Mouse (Mus musculus) cerebellum, postnatal 10 days (tissue): ENCODE data around the gene Gm20518.

Experiments
- DNase-seq, 2 experiments: peaks; one replicate each; pipeline ENCODE4 v3.0.0; 2021; ENCODE audit warnings: mixed read lengths in 2 of 2

Gm20518 gene

DNA sequence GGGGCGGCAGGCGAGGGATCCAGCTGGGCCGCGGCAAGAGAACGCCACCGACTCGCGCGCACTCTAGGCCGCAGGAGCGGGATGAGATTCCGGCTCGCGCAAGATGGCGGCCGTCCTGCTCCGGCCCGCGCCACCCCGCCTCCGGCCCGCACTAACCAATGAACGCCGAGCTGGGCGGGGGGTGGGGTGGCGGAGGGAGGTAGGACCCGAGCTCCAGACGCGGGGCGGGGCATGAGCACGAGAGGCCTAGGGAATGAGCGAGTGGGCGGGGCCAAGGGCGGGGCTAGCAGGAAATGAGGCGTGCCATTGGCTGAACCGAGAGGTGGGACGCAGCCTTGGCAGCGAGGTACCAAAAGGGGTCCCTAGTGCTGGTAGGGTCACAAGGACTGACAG lies at the start of gene Gm20518:
TSS of gene Gm20518 (minus strand) at position 105 of the 393 bp plus-strand sequence.
- peak; percentile 100 for DNase-seq

DNA sequence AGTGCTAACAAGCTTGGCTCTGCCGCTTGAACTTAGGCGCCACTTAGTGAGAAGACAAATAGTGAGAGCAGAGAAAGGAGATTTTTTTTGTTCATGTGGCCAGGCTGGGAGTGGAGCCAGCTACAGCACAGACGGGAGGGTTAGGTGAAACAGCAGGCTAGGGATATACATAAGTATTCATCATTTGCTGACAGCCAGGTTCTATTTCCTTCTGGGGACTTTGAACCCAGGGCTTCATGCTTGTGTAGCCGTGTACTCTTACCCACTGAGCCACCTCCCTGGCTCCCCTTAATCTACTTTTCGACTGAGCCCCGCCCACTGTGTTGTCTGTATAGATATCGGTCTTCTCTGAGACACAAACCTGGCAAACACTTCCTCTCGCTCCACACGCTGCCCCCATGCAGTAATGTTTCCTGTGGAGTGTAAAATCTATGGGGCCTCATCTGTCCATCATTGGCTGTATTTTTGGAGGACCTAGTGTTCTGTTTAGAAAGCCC lies 47.8 kb upstream of the Gm20518 start:
- DNase-seq = peak in 1 of 2 experiments; percentile 43

DNA sequence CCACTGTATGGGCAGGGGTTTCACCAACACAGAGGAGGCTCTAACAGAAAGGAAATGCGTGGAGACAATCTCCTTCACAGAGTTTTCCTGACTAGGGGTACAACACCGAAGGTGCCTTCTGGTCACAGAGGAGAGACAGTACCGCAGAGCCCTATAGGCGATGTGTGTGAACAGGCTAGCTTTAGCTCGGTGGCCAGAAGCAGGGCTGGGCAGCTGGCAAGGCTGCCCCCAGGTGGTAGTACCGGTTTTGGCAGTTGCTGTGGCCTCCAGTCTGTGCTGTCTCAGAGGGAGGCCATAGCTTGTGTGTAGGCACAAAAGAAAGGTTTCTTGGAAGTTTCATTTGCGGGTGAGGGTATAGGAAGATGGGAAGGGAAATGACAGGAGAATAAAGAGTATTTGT lies 47.4 kb upstream of the Gm20518 start:
- DNase-seq = peak; percentile 77 to 83

DNA sequence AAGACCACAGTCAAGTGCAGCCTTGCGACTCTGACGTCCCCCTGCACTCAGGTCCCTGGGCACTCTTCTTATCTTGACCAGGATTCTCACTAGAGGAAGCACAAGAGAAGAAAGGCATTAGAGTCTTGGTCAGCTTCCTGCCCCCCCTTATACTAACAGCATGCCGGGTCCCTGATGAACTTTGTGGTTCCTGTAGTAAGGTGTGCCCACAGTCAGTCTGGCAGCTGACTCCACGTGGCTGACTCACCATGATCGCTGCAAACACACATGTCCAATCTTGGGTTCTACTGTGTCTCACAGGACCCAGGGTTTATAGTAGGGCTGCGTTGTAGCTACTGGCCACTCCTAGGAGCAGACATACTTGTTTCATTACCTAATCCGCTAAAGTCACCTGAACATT lies 46.7 kb upstream of the Gm20518 start:
- DNase-seq = no peak

DNA sequence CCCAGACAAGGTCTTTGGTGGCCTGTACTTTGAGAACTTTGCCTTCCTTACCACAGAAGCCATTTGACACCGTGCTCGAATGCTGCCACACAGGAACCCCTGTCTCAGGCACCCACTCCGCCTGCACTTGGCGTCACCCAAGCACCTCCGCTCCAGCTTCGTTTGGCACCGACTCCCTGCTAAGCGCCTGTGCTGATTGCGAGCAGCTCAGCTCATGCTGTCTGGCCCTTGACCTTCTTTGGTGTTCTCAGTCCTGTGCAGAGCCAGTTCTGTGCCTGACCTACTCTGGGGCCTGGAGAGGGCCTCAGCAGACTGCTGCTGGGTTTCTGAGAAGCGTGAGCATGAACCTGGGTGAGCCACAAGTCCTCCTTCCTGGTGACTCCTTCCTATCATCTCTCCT lies 45.3 kb upstream of the Gm20518 start:
- DNase-seq = no peak

DNA sequence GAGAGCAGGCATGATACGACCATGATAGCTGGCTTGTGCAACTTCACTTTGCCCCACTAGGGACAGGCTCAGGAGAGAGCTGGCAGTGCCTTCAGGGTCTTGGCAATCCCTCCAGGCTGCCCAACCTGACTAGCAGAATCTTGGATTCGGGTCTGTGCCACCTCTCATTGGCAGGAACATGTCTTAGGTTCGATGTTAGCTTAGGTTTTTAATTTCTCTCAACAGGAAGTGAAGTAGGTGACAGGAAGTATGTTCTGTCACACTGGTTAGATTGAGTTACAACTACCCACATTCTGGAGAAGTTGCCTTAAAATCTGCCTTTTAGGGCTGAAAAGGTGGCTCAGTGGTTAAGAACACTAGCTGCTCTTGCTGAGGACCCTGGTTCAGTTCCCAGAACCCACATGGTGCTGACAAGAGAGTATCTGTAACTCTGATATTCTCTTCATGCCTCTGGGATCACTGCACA lies 43.0 kb upstream of the Gm20518 start:
- DNase-seq = no peak

DNA sequence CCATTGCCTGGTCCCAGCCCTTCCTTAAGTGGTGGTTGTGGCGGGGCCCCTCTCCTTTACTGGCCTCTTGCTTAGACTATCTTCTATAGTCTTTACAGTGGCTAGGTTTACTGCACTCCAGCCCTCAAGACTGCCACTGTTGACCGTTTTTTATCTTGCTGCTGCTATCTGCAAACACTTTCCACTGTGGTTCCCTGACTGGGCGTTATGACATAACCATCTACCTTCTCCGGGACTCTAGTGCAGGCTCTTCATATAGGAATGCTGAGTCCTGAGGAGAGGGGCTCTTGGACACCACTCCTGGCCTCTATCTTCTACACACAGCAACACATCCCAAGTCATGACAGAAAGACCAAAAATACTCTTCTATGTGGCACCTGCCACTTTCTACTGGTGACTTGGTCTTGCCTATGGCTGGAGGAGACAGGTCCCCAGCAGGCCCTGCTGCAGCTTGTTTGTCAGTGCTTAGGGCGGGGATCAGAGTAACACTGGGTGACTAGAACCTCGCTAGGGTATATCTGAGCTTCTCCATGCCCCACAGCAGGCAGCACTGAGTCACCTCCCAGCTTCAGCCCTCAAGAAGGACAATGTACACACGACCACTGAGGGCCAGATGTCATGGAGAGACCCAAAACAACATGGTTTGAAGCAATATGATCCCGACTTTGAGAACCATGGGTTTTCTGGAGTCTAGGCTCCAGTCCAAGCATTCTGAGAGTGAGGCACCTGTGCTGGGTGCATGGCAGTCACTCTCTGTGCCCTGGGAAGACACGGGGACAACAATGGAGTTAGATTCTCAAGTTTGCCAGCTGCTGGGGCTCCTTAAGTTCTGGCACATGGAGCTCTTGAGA lies 42.3 kb upstream of the Gm20518 start:
- DNase-seq = no peak

DNA sequence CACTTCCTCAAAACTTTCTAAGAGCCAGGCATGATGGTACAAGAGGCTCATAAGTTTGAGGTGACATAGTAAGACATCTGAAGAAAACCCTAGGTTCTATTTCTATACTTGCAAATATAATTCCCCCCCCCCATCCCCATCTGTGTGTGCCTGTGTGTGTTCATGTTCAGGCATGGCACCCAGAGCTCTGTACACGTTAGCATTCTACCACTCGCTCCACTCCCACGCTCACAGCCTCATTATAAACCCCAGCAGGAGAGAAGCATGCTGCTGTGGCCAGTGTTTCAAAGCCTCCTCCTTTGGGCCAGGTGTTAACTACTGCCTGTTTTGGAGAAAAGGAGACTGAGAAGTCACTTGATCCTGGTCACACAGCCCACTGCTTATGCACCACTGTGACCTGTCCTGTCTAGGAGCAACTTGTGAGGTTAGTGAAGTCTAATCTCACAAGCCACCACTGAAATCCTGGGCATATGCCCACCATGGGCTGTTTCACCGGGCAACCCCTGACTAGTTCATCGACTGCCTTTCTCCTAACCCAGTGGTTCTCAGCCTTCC lies 40.5 kb upstream of the Gm20518 start:
- DNase-seq = no peak

DNA sequence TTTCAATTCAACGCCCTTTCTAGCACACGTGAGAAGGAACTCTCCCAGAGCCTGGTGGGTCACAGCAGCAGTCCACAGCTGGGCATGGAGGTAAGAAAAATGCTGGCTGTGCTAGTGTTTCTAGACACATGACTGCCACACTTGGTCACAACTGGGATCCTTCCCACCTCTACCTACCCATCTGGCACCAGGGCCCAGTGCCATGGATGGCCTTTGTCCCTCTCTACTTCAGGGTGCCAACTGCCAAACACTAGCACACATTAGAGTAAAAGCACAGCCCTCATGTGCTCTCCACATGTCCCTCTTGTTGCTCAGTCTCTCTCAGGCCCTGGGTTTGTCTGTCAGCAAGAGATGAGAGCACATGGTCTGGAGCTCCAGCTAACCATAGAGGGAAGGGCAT lies 38.2 kb upstream of the Gm20518 start:
- DNase-seq = peak; percentile 54 to 65

DNA sequence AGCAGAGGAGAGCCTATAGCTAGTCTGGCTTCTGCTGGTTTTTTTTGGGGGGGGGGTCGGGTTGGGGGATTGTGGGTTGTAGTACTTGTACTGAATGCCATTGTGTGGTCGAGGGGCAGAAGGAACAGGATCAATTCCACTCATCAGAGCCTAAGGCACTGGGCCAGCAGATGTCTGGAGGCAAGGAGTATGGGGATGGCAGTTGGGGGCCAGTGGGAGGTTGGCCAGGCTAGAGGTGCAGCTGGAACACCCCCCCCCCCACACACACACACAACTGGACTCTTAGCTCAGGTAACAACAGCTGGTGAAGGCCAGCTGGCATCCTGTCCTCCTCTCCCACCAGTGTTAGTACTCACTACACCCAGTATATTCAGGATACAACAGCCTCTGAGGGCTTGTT lies 37.7 kb upstream of the Gm20518 start:
- peak; percentile 47 to 65 for DNase-seq

DNA sequence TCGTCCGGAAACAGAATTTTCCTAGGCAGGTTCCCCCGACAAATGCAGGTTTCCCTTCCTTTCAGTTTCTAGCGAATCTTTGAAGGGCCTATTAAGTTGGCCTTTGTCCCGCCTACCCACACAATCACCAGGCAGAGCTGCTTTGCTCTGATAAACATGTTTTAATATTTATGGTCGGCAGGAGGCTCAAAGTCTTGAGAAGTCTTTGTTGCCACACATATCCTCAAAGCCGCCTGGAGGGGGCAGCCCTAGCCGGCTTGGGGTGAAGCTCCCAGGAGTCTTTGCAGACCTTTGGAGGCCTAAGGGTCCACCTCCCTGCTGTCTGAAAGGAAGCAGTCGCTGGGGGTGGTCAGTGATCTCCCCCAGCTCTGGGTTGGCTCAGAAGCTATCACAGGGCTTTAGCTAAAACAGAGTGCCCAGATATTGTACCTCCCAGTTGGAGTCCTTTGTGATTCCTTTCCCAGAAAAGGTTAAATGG lies 37.2 kb upstream of the Gm20518 start:
- peak; percentile 76 for DNase-seq

DNA sequence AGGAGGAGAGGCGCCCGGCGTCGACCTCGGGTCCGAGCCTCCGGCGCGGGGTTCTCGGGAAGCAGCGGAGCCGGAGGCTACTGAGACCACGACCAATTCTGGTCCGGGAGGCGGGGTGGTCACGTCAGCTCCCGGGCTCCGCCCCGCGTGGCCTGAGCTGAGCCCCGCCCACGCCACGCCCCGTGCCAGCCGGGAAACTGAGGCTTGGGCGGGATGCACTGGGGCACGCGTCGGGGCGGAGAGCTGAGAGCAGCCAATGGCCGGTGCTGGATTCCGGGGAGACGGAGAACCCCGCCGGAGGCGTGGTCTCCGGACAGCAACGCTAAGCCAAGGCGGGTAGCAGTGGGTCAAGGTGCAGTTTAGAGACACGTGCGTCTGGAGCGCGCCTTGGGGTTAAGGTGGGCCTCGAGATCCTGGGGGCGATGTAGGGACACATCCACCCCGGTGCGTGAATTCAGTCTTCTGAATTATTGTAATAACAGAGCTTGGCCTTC lies 36.7 kb upstream of the Gm20518 start, which contains the start of gene Slc25a1:
TSS of gene Slc25a1 (minus strand) at position 133 of the 494 bp plus-strand sequence.
- DNase-seq = peak; percentile 82 to 88

DNA sequence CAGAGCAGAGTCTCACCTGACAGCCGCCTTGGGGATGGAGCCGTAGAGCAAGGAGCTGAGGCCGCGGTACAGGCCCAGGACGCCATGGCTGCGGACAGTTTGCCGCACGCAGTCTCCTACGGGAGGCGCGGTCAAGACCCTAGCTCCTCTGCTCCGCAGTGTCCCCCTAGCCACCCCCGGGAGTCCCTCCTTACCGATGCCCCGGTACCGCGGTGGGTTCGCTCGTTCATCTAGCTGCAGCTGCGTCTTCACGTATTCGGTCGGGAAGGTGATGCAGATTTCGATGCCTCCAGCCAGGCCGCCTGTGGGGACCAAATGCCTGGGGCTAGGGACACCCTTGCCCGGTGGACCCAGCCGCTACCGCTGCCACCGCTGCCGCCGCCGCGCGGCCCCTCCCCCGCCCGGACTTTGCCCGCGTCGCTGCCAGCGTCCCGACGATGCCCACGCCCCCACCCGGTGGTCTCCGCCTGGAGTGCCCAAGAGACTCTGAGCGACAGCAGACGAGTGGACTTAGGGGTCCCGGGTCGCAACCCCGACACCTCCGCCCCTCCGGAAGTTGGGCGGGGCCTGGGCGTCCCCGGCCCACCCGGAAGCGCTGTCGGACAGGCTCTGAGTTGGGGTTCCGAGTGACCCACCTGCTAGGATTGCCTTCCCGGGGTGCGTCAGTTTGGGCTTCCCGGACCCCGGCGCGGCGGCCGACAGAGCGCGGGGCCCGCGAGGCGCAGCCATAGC lies 36.0 kb upstream of the Gm20518 start:
- DNase-seq = peak; percentile 69

DNA sequence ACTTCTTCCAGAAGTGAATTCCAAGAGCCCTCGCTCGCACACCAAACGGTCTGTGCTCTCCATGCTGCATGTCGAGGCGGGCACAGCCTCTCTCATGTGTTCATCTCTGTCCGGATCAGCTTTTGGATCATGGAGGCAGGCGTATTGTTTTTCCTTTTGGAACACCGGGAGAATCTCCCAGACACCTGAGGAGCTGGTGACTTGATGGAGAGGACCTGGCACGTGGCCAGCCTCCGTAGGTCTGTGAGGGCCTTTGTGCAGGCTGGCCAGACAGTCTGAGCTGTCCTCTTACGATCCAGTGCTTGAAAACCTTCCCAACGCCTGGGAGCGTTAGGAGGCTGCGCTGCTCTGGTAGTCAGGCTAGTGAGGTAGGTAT lies 30.7 kb upstream of the Gm20518 start:
- DNase-seq = peak in 1 of 2 experiments; percentile 65

DNA sequence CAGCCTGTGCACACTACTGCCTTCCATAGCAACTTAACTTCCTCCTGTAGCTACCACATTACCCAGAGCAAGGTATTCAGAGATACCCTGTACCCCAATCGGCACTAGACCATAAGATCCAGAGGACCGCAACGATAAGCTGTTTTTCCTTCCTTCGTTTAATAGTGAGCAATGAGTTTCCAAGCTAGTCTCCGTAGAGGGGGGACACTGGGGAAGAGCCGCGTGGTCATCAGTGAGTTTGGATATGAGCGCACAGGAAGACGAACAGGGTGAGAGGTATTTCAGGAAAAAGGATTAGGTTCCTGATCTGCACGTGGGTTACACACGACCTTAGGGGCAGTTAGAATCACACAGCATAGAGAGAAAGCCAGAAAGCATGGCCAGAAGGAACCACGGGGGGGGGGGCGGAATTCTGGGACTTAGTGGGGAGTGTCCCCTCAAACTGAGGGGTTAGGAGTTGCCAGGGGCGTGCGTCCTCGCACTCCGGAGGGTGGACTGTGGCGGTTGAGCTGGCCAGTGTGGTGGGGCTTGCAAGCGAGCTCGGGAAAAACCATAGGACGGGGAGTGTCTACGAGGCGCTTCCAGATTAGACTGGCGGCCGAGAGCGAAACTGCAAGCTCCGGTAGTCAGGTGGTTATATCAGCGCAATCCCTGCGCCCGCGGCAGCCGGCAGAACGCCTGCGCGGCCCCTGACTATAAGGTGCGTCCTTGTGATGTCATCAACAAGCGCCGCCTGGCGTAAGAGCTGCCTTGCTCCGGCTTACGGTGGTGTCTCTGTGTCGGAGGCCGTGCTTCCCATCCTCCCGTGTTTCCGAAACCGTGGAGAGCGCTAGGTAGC lies 30.1 kb upstream of the Gm20518 start:
- DNase-seq = peak; percentile 98 to 99

DNA sequence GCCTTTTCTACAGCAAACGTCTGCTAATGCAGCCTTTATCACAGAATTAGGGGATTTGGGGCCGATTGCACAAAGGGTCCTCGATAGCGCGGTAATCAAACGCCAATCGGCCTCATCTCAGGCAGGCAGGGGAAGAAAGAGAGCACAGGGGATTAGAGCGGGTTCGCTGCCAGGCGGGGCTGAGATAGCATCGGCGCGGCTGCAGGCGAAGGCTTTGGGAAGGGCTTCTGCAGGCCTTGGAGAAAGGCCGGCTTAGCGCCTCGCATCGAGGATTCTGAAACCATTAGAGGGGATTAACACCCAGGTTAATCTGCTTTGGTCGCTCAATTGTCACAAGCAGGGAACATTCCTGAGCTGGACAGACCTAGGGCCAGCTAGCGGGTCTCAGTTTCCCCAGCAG lies 29.1 kb upstream of the Gm20518 start:
- no peak for DNase-seq

DNA sequence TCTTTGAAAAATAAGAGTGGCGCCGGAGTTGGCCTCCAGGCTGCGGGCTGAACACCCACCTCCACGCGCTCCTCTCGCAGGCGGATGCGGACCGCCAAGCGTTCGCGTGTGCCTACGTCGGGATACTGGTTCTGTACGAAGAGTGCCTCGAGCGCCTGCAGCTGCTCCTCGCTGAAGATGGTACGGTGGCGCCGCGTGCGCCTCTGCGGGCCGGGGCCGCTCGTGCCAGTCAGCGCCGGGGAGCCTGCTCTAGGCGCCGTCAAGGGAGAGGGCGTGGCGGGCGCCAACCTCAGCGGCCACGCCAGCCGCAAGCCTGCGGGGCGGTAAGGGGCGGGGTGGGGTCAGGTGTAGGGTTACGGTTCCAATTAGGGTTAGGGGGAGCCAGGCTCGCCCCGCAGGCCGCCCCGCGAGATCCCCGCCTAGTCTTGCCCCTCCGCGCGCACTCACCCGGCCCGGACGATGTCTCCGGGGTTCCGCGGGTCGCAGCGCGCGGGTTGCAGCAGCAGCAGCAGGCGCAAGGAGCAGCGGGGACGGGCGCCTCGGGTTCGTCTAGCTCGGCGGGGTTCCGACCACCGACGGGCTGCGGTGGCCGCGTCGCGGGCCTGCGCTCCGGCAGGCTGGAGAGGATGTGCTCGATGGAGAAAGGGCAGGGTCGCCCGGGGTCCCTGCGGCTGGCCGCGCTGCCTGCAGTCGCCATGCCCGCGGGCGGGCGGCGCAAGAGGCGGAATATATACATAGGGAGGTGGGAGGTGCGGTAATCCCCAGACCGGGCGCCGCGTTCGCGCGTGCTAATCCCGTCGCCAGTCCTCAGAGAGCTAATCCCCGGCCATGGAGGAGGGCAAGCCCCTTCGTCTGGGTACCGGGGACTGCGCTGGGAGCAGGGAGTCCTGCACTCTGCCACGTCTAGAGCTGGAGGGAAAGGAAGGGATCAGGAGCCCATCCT lies 23.1 kb upstream of the Gm20518 start, which contains the start of gene Gsc2:
TSS of gene Gsc2 (minus strand) at position 753 of the 943 bp plus-strand sequence.
- no peak for DNase-seq

DNA sequence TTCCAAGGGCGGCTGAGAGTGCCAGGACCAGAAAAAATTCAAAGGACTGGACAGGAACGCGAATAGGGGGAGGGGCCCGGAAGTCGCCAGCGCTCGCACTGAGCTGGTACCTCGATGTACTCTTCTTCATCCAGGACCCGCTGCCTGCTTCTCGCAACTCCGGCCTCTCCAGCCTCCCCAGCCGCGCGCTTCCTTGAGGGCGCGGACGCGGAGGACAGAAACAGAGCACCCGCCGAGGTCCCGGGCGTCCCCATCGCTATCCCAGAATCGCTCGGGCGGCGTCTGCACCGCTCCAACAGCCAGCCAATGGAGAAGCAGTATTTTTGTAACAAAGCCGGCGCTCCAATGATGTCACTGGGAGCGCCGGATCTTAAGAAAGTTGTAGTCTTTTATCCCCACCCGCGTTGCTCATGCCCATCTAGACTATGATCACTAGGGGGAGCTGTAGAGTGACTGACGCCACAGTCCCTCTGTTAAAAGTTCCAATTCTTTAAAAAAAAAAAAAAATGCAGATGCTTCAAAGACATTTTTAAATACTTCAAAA lies 19.7 kb upstream of the Gm20518 start, which contains the start of gene Ess2:
TSS of gene Ess2 (minus strand) at position 297 of the 544 bp plus-strand sequence.
- DNase-seq = peak; percentile 93 to 94

DNA sequence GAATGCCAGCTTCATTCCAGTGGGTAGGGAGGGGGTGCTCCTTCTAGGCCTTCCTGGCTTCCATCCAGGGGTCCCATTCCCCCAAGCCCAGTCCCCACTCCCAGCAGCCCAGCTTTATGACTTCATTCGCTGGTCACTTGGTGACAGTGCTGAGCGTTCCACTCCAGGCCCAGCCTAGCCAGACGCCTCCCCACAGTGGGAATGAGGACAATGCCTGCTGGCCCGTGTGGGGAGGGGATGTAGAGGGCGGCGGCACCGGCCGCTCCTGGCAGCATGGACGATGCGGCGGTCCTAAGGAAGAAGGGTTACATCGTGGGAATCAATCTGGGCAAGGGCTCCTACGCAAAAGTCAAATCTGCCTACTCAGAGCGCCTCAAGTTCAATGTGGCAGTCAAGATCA lies 7.0 kb upstream of the Gm20518 start, which contains the start of the genes Dgcr2 and Tssk2:
TSS of gene Dgcr2 (minus strand) at position 101 of the 400 bp plus-strand sequence.
TSS of gene Tssk2 (plus strand) at position 176 of the 400 bp plus-strand sequence.
- DNase-seq = no peak

DNA sequence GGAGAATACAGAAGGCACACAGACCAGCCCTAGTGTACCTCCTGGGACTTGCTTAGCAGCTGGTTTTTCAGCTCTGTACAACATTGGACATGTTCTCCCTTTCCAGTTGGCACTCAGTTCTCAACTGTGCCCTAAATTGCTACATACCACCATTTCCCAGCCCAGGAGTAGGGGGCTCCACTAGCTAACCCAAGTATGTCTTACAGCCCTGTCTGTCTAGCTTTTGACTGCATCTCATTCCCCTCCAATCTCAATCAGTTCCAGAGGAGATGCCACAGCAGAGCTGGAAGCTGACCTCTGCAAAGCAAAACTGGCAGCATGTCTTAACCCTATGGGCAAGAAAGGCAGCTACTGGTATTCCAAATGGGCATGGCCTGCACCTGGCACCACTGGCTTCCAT lies 4.6 kb upstream of the Gm20518 start:
- DNase-seq = no peak
